Mouse (Mus musculus) forebrain, embryonic 16.5 days (tissue): Measurements from ENCODE around the gene Lcp1. TPM values are rescaled to one million over a fixed set of nuclear protein-coding genes. Genes with fewer than 3 reads are reported as not detected.
A peak's percentile ranks its signal among the peaks of the same experiment; 100 is the strongest.

Experiments used
- ATAC-seq: fragments of 200-750 bp; cut with Nextera tagmentation; 2 replicates; pipeline ENCODE4 v1.8.0; 2017; ENCODE audit warnings: mild to moderate bottlenecking, moderate library complexity
- H3K27ac ChIP-seq: fragments of 300-500 bp; sonication (generic); 2 replicates; pipeline ENCODE4 v1.5.1; 2014; ENCODE audit warnings: low read length, control low read depth
- H3K27me3 ChIP-seq: fragments of 300-500 bp; sonication (generic); replicated peaks from 2 replicates; pipeline ENCODE4 v1.6.1; 2014; ENCODE audit warnings: low read length; ENCODE audit not compliant: control insufficient read depth, insufficient read depth
- H3K36me3 ChIP-seq: fragments of 300-500 bp; sonication (generic); 2 replicates; pipeline ENCODE4 v1.6.1; 2014; ENCODE audit not compliant: control insufficient read depth, insufficient read depth
- H3K4me1 ChIP-seq: fragments of 300-500 bp; sonication (generic); replicated peaks from 2 replicates; pipeline ENCODE4 v1.6.1; 2014; ENCODE audit warnings: low read length; ENCODE audit not compliant: control insufficient read depth, insufficient read depth
- H3K4me2 ChIP-seq: fragments of 300-500 bp; sonication (generic); 2 replicates; pipeline ENCODE4 v1.6.1; 2014; ENCODE audit warnings: mild to moderate bottlenecking, low read length, control low read depth
- H3K4me3 ChIP-seq: fragments of 300-500 bp; sonication (generic); replicated peaks from 2 replicates; pipeline ENCODE4 v1.5.1; 2014; ENCODE audit warnings: mild to moderate bottlenecking, low read length, control low read depth
- H3K9ac ChIP-seq: fragments of 300-500 bp; sonication (generic); replicated peaks from 2 replicates; pipeline ENCODE4 v1.6.1; 2014; ENCODE audit warnings: low read depth, low read length, control low read depth
- H3K9me3 ChIP-seq: fragments of 300-500 bp; sonication (generic); 2 replicates; pipeline ENCODE4 v1.6.1; 2016; ENCODE audit warnings: low read length; ENCODE audit not compliant: control insufficient read depth
- WGBS: fragments of 180-500 bp; shearing (Covaris S2); extraction: QIAGEN DNeasy Blood & Tissue Kit; methylation state at CpG from one replicate; pipeline ENCODE4 v1.1.7; 2014; 5-methylcytosine and 5-hydroxymethylcytosine counted together
- polyA plus RNA-seq: library from polyadenylated mRNA; unstranded; fragments of >200 nt; fragmentation: Nextera tagmentation; extraction: Ambion mirVana; gene quantifications from 2 replicates; pipeline ENCODE4 v1.2.1, GENCODE M21; 2015

The Lcp1 gene
- polyA plus RNA-seq, 1 experiment from 2014 or later: 11.7 TPM

DNA sequence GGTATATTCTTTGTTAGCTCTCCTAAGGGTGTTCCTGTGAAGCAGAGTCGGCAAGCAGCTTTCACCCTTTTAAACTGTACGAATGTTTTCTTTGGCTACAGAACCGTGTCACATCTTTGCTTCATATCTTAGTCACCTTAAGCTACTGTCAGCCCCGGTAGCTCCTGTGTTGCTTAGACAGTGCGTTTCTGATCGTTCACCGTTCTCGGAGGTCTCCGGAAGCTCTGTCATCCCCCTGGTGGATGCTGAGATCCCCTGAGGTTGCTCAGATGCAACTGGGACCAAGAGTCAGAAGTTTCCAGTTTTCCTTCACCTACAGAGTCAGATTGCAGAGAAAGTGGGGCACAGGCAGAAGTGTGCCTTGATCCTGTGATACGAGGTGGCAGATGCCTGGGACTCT, 61.5 kb downstream of the Lcp1 start:
- Histone ChIP-seq H3K27me3 (no peaks in the 10 kb centered on the region), H3K9ac (no peak overlapping the region), H3K9me3 (no peaks in the 10 kb centered on the region), H3K4me2 (no peak overlapping the region), H3K27ac (no peak overlapping the region), H3K36me3 (no peaks in the 10 kb centered on the region), H3K4me1 (no peaks in the 10 kb centered on the region), H3K4me3 (no peak overlapping the region)
- no peak for ATAC-seq
- WGBS: 92% methylated on average over 10 of the region's 10 CpGs

GRCm38 (mm10) chr14:75192858-75193257, 62.0 kb downstream of the Lcp1 start:
- Histone ChIP-seq H3K4me3 (no peak overlapping the region), H3K9me3 (no peaks in the 10 kb centered on the region), H3K9ac (no peak overlapping the region), H3K4me1 (no peaks in the 10 kb centered on the region), H3K27ac (no peak overlapping the region), H3K4me2 (no peak overlapping the region), H3K36me3 (no peaks in the 10 kb centered on the region), H3K27me3 (no peaks in the 10 kb centered on the region)
- 89% methylated on average over 10 of the region's 10 CpGs for WGBS
- ATAC-seq: no peak

GRCm38 (mm10) chr14:75195530-75195929, 64.6 kb downstream of the Lcp1 start:
- Histone ChIP-seq H3K36me3 (no peaks in the 10 kb centered on the region), H3K4me3 (no peak overlapping the region), H3K9me3 (no peaks in the 10 kb centered on the region), H3K4me2 (no peak overlapping the region), H3K27me3 (no peaks in the 10 kb centered on the region), H3K9ac (no peak overlapping the region), H3K4me1 (no peaks in the 10 kb centered on the region), H3K27ac (no peak overlapping the region)
- no peak for ATAC-seq
- 95% methylated on average over 5 of the region's 5 CpGs for WGBS

GRCm38 (mm10) chr14:75197027-75197426, 66.1 kb downstream of the Lcp1 start:
- ATAC-seq: peak; percentile 52; the same call in 1 of the 2 replicates
- Histone ChIP-seq H3K4me1 (no peaks in the 10 kb centered on the region), H3K36me3 (no peaks in the 10 kb centered on the region), H3K9ac (no peak overlapping the region), H3K9me3 (peaks cover 5% of the 10 kb centered on the region; the same call in 1 of the 2 replicates), H3K4me2 (no peak overlapping the region), H3K4me3 (no peak overlapping the region), H3K27ac (no peak overlapping the region), H3K27me3 (no peaks in the 10 kb centered on the region)
- 37% methylated on average over 5 of the region's 5 CpGs for WGBS

DNA sequence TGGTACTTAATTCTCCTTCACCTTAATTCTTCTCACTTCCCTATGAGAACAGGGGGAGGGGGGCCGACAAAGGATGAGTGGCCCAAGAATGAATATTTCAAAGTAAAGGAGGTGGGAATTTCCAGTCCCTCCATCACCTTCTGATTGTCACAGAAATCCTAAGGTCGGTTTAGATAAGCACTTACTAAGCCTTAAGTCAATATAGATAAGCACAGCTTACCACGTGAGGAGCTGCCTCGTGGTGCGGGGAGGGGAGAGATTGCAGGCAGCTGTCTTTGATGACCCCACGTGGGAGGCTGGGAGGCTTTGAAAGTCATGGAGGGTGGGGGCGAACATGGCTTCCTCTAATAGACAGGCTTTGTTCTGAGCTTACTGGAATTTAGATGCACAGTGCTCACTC, 66.8 kb downstream of the Lcp1 start:
- Histone ChIP-seq H3K4me2 (no peak overlapping the region), H3K36me3 (no peaks in the 10 kb centered on the region), H3K4me1 (no peaks in the 10 kb centered on the region), H3K27ac (no peak overlapping the region), H3K9ac (no peak overlapping the region), H3K27me3 (no peaks in the 10 kb centered on the region), H3K4me3 (no peak overlapping the region), H3K9me3 (peaks cover 5% of the 10 kb centered on the region; the same call in 1 of the 2 replicates)
- no peak for ATAC-seq
- 66% methylated on average over 7 of the region's 7 CpGs for WGBS

DNA sequence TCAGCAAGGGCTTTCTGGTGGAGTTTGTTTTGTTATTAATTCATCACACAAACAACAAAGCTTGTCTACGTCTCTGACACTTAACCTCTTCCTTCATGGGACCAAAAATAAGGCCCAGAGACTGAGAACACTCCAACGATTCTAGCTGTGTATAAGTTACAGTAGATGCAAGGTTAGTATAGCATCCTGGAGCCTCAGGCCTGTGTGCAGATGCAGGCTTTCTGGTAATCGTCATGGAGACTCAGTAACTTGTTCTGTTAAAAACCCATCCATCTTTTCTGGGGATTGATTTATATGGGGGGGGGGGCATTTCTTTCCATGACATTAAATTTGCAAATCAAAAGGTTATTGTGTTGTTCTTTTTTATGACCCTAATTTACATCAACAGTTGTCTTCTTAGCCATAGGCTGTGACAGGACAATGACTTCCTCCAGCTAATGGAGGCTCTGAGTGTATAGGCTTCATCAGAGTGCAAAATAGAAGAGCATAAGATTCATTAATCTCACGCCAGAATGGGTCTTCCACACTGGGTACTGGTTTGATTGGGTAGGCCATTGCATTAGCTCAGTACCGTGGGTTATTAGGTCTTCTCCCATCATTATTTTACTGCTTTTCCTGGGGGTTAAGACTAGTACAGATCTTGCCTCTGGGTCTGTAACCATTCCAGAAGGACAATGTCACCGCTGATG, 74.6 kb downstream of the Lcp1 start:
- ATAC-seq: no peak
- no peak overlapping the region for H3K27ac ChIP-seq
- no peaks in the 10 kb centered on the region for H3K4me1 ChIP-seq
- no peaks in the 10 kb centered on the region for H3K27me3 ChIP-seq
- peaks cover 5% of the 10 kb centered on the region; the same call in 1 of the 2 replicates for H3K9me3 ChIP-seq
- no peak overlapping the region for H3K4me2 ChIP-seq
- H3K9ac ChIP-seq: no peak overlapping the region
- no peak overlapping the region for H3K4me3 ChIP-seq
- no peaks in the 10 kb centered on the region for H3K36me3 ChIP-seq
- WGBS: 78% methylated on average over 6 of the region's 6 CpGs

DNA sequence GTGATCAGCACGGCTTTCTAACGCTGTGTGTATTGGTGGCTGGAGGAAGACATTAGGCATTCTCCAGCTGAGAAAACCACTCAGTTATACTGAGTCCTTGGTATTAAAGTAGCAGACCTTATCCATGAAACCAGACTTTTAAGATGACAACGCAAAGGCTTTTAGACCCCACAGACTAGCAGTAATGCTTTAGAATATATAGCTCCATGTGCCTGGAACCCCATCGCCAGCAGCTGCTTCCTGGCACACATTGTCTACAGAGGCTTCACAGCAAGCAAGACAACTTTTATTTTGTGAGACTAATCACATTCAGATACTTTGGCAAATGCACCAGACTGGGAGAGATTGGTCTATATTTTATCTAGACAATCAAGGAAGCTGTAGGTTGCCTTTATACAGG, 75.4 kb downstream of the Lcp1 start:
- Histone ChIP-seq H3K9ac (no peak overlapping the region), H3K4me2 (no peak overlapping the region), H3K27ac (no peak overlapping the region), H3K36me3 (no peaks in the 10 kb centered on the region), H3K27me3 (no peaks in the 10 kb centered on the region), H3K4me1 (no peaks in the 10 kb centered on the region), H3K4me3 (no peak overlapping the region), H3K9me3 (peaks cover 4% of the 10 kb centered on the region; the same call in 1 of the 2 replicates)
- ATAC-seq: no peak
- WGBS: 89% methylated on average over 4 of the region's 4 CpGs

DNA sequence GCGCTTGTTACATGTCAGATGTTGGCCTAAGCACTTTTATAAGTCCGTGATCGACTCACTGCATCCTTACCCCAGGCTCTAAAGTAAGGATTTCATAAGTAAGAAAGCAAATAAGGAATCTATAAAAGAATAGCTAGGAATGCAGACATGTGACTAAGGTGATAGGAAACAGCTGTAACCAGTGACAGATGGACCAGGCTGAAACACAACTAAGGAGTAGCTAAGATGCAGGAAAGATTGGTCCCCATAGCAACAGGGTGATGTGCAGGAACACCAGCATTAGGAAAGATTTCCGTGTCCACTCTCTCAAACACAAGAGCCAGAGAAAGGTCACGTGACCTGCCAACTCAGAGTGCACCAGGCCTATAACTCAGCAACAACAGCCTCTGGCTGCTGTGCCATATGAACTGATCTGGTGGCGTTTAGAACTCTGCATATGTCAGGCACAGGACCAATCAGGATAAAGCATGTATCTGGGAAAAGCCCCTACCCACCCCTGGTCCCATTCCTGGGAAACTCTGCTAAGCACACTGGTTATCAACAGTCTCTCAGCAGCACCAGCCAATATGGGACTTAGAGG, 77.8 kb downstream of the Lcp1 start:
- H3K36me3 ChIP-seq: no peaks in the 10 kb centered on the region
- H3K4me3 ChIP-seq: no peak overlapping the region
- no peaks in the 10 kb centered on the region for H3K9me3 ChIP-seq
- H3K9ac ChIP-seq: no peak overlapping the region
- ATAC-seq: no peak
- H3K4me2 ChIP-seq: no peak overlapping the region
- H3K27ac ChIP-seq: no peak overlapping the region
- WGBS: 80% methylated on average over 6 of the region's 6 CpGs
- no peaks in the 10 kb centered on the region for H3K27me3 ChIP-seq
- no peaks in the 10 kb centered on the region for H3K4me1 ChIP-seq

GRCm38 (mm10) chr14:75213752-75214151, 82.9 kb downstream of the Lcp1 start:
- 81% methylated on average over 11 of the region's 11 CpGs for WGBS
- H3K36me3 ChIP-seq: no peaks in the 10 kb centered on the region
- H3K9me3 ChIP-seq: no peaks in the 10 kb centered on the region
- ATAC-seq: peak; percentile 58; the same call in 1 of the 2 replicates
- no peak overlapping the region for H3K27ac ChIP-seq
- no peak overlapping the region for H3K4me2 ChIP-seq
- no peak overlapping the region for H3K4me3 ChIP-seq
- no peaks in the 10 kb centered on the region for H3K27me3 ChIP-seq
- H3K9ac ChIP-seq: no peak overlapping the region
- peaks cover 3% of the 10 kb centered on the region for H3K4me1 ChIP-seq
